Mouse (Mus musculus) heart, embryonic 16.5 days (tissue): ENCODE data around the gene Dach1. TPM values are rescaled to one million over a fixed set of nuclear protein-coding genes. Genes with fewer than 3 reads are reported as not detected.

Experiments
- ATAC-seq: fragments of 200-750 bp; cut with Nextera tagmentation; replicated peaks from 2 replicates; pipeline ENCODE4 v1.8.0; 2017; ENCODE audit warnings: moderate number of reproducible peaks; ENCODE audit not compliant: insufficient read depth, low FRiP score; ENCODE audit errors: extremely low read depth
- H3K27ac ChIP-seq: fragments of 300-500 bp; sonication (generic); 2 replicates; pipeline ENCODE4 v1.5.1; 2014; ENCODE audit warnings: mild to moderate bottlenecking, low read length, control low read depth, moderate library complexity
- H3K27me3 ChIP-seq: fragments of 300-500 bp; sonication (generic); 2 replicates; pipeline ENCODE4 v1.6.1; 2014; ENCODE audit warnings: low read length, mixed read lengths; ENCODE audit not compliant: control insufficient read depth, insufficient read depth
- H3K36me3 ChIP-seq: fragments of 300-500 bp; sonication (generic); 2 replicates; pipeline ENCODE4 v1.6.1; 2014; ENCODE audit not compliant: control insufficient read depth, insufficient read depth
- H3K4me1 ChIP-seq: fragments of 300-500 bp; sonication (generic); 2 replicates; pipeline ENCODE4 v1.6.1; 2014; ENCODE audit warnings: low read length, mixed read lengths; ENCODE audit not compliant: control insufficient read depth, insufficient read depth
- H3K4me2 ChIP-seq: fragments of 300-500 bp; sonication (generic); 2 replicates; pipeline ENCODE4 v1.6.1; 2014; ENCODE audit warnings: low read depth, mild to moderate bottlenecking, control low read depth, low read length
- H3K4me3 ChIP-seq: fragments of 300-500 bp; sonication (generic); 2 replicates; pipeline ENCODE4 v1.5.1; 2014; ENCODE audit warnings: mild to moderate bottlenecking, control low read depth, low read length
- H3K9ac ChIP-seq: fragments of 300-500 bp; sonication (generic); 2 replicates; pipeline ENCODE4 v1.6.1; 2014; ENCODE audit warnings: low read length, control low read depth
- H3K9me3 ChIP-seq: fragments of 300-500 bp; sonication (generic); replicated peaks from 2 replicates; pipeline ENCODE4 v1.6.1; 2016; ENCODE audit warnings: low read length; ENCODE audit not compliant: control insufficient read depth
- WGBS: fragments of 180-500 bp; shearing (Covaris S2); extraction: QIAGEN DNeasy Blood & Tissue Kit; methylation state at CpG from one replicate; pipeline ENCODE4 v1.1.7; 2014; 5-methylcytosine and 5-hydroxymethylcytosine counted together
- polyA plus RNA-seq: library from polyadenylated mRNA; unstranded; fragments of >200 nt; fragmentation: Nextera tagmentation; extraction: Ambion mirVana; gene quantifications from 2 replicates; pipeline ENCODE4 v1.2.1, GENCODE M21; 2015

Dach1 gene
- polyA plus RNA-seq, 1 experiment from 2014 or later = 1.8 TPM

GRCm38 (mm10) chr14:98167186-98168038 is 2.2 kb downstream of the Dach1 start:
- Histone ChIP-seq H3K4me2 (peak overlapping the region; percentile 82), H3K9ac (peak overlapping the region; percentile 81), H3K4me3 (peak overlapping the region; percentile 62), H3K27ac (peak overlapping the region; percentile 59), H3K9me3 (no peaks in the 10 kb centered on the region), H3K36me3 (no peaks in the 10 kb centered on the region), H3K27me3 (0 out of 2 replicates have a peak, but pooled peaks cover 2% of the 10 kb centered on the region), H3K4me1 (peaks cover 4% of the 10 kb centered on the region)
- peak; percentile 59 for ATAC-seq
- under 1% methylated on average over 33 of the region's 33 CpGs for WGBS

- no peaks in the 10 kb centered on the region for H3K36me3 ChIP-seq
- H3K9me3 ChIP-seq = no peaks in the 10 kb centered on the region
- H3K4me3 ChIP-seq = peak overlapping the region; percentile 62
- H3K4me2 ChIP-seq = peak overlapping the region; percentile 82
- no peak for ATAC-seq
- no peaks in the 10 kb centered on the region for H3K27me3 ChIP-seq
- H3K4me1 ChIP-seq = no peaks in the 10 kb centered on the region
- no peak overlapping the region for H3K27ac ChIP-seq
- 64% methylated on average over 10 of the region's 10 CpGs for WGBS
- H3K9ac ChIP-seq = no peak overlapping the region
Observed at GRCm38 (mm10) chr14:98166318-98166976, 3.1 kb downstream of the Dach1 start.

- no peaks in the 10 kb centered on the region for H3K27me3 ChIP-seq
- no peak overlapping the region for H3K27ac ChIP-seq
- WGBS = 67% methylated on average over 7 of the region's 7 CpGs
- ATAC-seq = no peak
- H3K9ac ChIP-seq = no peak overlapping the region
- H3K9me3 ChIP-seq = no peaks in the 10 kb centered on the region
- H3K4me2 ChIP-seq = no peak overlapping the region
- H3K4me3 ChIP-seq = no peak overlapping the region
- no peaks in the 10 kb centered on the region for H3K4me1 ChIP-seq
- H3K36me3 ChIP-seq = no peaks in the 10 kb centered on the region
Observed at GRCm38 (mm10) chr14:98156753-98157152, 12.8 kb downstream of the Dach1 start.

- H3K9me3 ChIP-seq = no peaks in the 10 kb centered on the region
- 84% methylated on average over 7 of the region's 7 CpGs for WGBS
- no peak for ATAC-seq
- no peak overlapping the region for H3K27ac ChIP-seq
- H3K4me2 ChIP-seq = no peak overlapping the region
- H3K4me3 ChIP-seq = no peak overlapping the region
- no peaks in the 10 kb centered on the region for H3K4me1 ChIP-seq
- H3K36me3 ChIP-seq = no peaks in the 10 kb centered on the region
- H3K9ac ChIP-seq = no peak overlapping the region
- no peaks in the 10 kb centered on the region for H3K27me3 ChIP-seq
Observed at GRCm38 (mm10) chr14:98155725-98156392, 13.7 kb downstream of the Dach1 start.

GRCm38 (mm10) chr14:98154832-98155422 is 14.6 kb downstream of the Dach1 start:
- H3K9me3 ChIP-seq = no peaks in the 10 kb centered on the region
- no peak overlapping the region for H3K4me2 ChIP-seq
- no peak for ATAC-seq
- 60% methylated on average over 7 of the region's 7 CpGs for WGBS
- no peaks in the 10 kb centered on the region for H3K4me1 ChIP-seq
- no peak overlapping the region for H3K4me3 ChIP-seq
- no peaks in the 10 kb centered on the region for H3K27me3 ChIP-seq
- H3K9ac ChIP-seq = no peak overlapping the region
- H3K36me3 ChIP-seq = no peaks in the 10 kb centered on the region
- H3K27ac ChIP-seq = no peak overlapping the region

- ATAC-seq = no peak
- WGBS = 54% methylated on average over 2 of the region's 2 CpGs
- no peaks in the 10 kb centered on the region for H3K36me3 ChIP-seq
Observed at GRCm38 (mm10) chr14:98141758-98142157, 27.8 kb downstream of the Dach1 start.

GRCm38 (mm10) chr14:98138873-98139665 is 30.5 kb downstream of the Dach1 start:
- 55% methylated on average over 3 of the region's 3 CpGs for WGBS
- Histone ChIP-seq H3K4me1 (peaks cover 4% of the 10 kb centered on the region; the same call in 1 of the 2 replicates), H3K9ac (no peak overlapping the region), H3K36me3 (no peaks in the 10 kb centered on the region), H3K4me2 (no peak overlapping the region), H3K9me3 (no peaks in the 10 kb centered on the region), H3K27ac (no peak overlapping the region), H3K27me3 (no peaks in the 10 kb centered on the region), H3K4me3 (no peak overlapping the region)
- ATAC-seq = no peak

More at GRCm38 (mm10) chr14:98141758-98142157, 27.8 kb downstream of the Dach1 start:
- Histone ChIP-seq H3K9ac (no peak overlapping the region), H3K4me3 (no peak overlapping the region), H3K4me2 (no peak overlapping the region), H3K9me3 (no peaks in the 10 kb centered on the region), H3K4me1 (no peaks in the 10 kb centered on the region), H3K27ac (no peak overlapping the region), H3K27me3 (no peaks in the 10 kb centered on the region)

- Histone ChIP-seq H3K36me3 (no peaks in the 10 kb centered on the region), H3K4me1 (peaks cover 4% of the 10 kb centered on the region; the same call in 1 of the 2 replicates), H3K4me2 (no peak overlapping the region), H3K27ac (no peak overlapping the region), H3K9me3 (no peaks in the 10 kb centered on the region), H3K4me3 (no peak overlapping the region), H3K27me3 (no peaks in the 10 kb centered on the region), H3K9ac (no peak overlapping the region)
- WGBS = 45% methylated on average over 4 of the region's 4 CpGs
- no peak for ATAC-seq
Observed at GRCm38 (mm10) chr14:98134546-98134945, 35.0 kb downstream of the Dach1 start.
